8 mouse cellular contexts compared by ENCODE assay signal in the genomic region with DNA sequence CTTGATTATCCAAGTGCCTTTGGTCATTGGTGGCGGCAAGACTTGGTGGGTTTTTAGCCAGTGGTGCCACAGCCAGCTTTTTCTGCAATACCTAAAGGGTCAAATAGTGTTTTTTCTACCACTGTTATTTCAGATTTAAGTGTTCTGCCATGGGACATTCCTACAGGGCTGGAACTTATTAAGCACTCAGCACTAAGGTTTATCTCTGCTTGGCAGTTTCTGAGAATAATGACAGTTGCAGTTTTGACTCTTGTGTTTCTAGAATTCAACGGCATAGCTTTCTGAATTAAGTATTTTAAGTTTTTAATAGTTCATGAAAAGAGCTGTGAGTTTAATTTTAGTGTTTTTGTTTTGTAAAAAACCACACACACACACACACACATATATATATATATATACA. TPM values are rescaled to one million over a fixed set of nuclear protein-coding genes. Genes with fewer than 3 reads are reported as not detected.
DNase-seq lines count a peak whose midpoint lies in the region; ATAC-seq lines count a peak whose summit lies in the region.

No protein-coding gene starts in this region.

- no peaks in the 10 kb centered on the region for H3K9me3 ChIP-seq in lung, embryonic 15.5 days
- H3K9me3 ChIP-seq in forebrain, embryonic 10.5 days: no peaks in the 10 kb centered on the region
- no peaks in the 10 kb centered on the region for H3K9me3 ChIP-seq in limb, embryonic 11.5 days (ENCODE audit: control insufficient read depth, low read length)
- no peaks in the 10 kb centered on the region for H3K9me3 ChIP-seq in neural tube, embryonic 14.5 days (ENCODE audit: control insufficient read depth, low read length)

- H3K4me1 ChIP-seq in lung, embryonic 15.5 days: peaks cover 22% of the 10 kb centered on the region
- peaks cover 19% of the 10 kb centered on the region for H3K4me1 ChIP-seq in forebrain, embryonic 10.5 days
- H3K4me1 ChIP-seq in limb, embryonic 11.5 days (ENCODE audit: control insufficient read depth, insufficient read depth, low read length): no peaks in the 10 kb centered on the region
- H3K4me1 ChIP-seq in neural tube, embryonic 14.5 days (ENCODE audit: control insufficient read depth, insufficient read depth, low read length): peaks cover 16% of the 10 kb centered on the region

- H3K9ac ChIP-seq in lung, embryonic 15.5 days: no peak overlapping the region
- H3K9ac ChIP-seq in limb, embryonic 11.5 days (ENCODE audit: low read length): no peak overlapping the region
- no peak overlapping the region for H3K9ac ChIP-seq in neural tube, embryonic 14.5 days (replicated peaks; ENCODE audit: low read depth, low read length)

- no peak for ATAC-seq in lung, embryonic 15.5 days (ENCODE audit: borderline replicate concordance, extremely low read depth, low FRiP score, low TSS enrichment)
- ATAC-seq in limb, embryonic 11.5 days (ENCODE audit: insufficient number of reproducible peaks, low FRiP score, low TSS enrichment, low read depth): no peak
- no peak for ATAC-seq in neural tube, embryonic 14.5 days (ENCODE audit: low read depth)

- no peaks in the 10 kb centered on the region for H3K36me3 ChIP-seq in lung, embryonic 15.5 days
- peaks cover 4% of the 10 kb centered on the region for H3K36me3 ChIP-seq in forebrain, embryonic 10.5 days (replicated peaks)
- H3K36me3 ChIP-seq in limb, embryonic 11.5 days (ENCODE audit: control insufficient read depth, insufficient read depth, low read length): no peaks in the 10 kb centered on the region
- no peaks in the 10 kb centered on the region for H3K36me3 ChIP-seq in neural tube, embryonic 14.5 days (ENCODE audit: control insufficient read depth, insufficient read depth, low read length)

- peak overlapping the region; percentile 20 for H3K4me3 ChIP-seq in lung, embryonic 15.5 days
- H3K4me3 ChIP-seq in forebrain, embryonic 10.5 days: peak overlapping the region; percentile 82
- H3K4me3 ChIP-seq in limb, embryonic 11.5 days (ENCODE audit: low read depth, low read length): no peak overlapping the region
- H3K4me3 ChIP-seq in neural tube, embryonic 14.5 days (ENCODE audit: low read depth, low read length): peak overlapping the region; percentile 91

- no peak for DNase-seq in lung, postnatal 10 days
- no peak for DNase-seq in forebrain, embryonic 10.5 days (ENCODE audit: extremely low spot score, low spot score)
- no peak for DNase-seq in limb, embryonic 11.5 days (ENCODE audit: low spot score)
- no peak for DNase-seq in right cerebral cortex, postnatal 10 days (ENCODE audit: low spot score in 2 of 2)
- DNase-seq in urinary bladder, adult 18-20 months (ENCODE audit: low spot score in 2 of 2): no peak
- DNase-seq in left cerebral cortex, adult 18-20 months (ENCODE audit: low spot score in 2 of 2): no peak

- peak overlapping the region; percentile 80 for H3K4me2 ChIP-seq in lung, embryonic 15.5 days
- peak overlapping the region; percentile 26; the same call in 1 of the 2 replicates for H3K4me2 ChIP-seq in limb, embryonic 11.5 days (ENCODE audit: low read depth, severe bottlenecking)
- peak overlapping the region; percentile 85 for H3K4me2 ChIP-seq in neural tube, embryonic 14.5 days (ENCODE audit: low read depth, low read length)

- H3K27ac ChIP-seq in lung, embryonic 15.5 days: no peak overlapping the region
- no peak overlapping the region for H3K27ac ChIP-seq in forebrain, embryonic 10.5 days
- H3K27ac ChIP-seq in limb, embryonic 11.5 days (replicated peaks; ENCODE audit: low read depth, low read length): no peak overlapping the region
- H3K27ac ChIP-seq in neural tube, embryonic 14.5 days (ENCODE audit: low read depth, low read length): no peak overlapping the region

- WGBS in lung, embryonic 15.5 days: 89% methylated on average over 2 of the region's 2 CpGs
- WGBS in forebrain, embryonic 10.5 days: 94% methylated on average over 2 of the region's 2 CpGs
- 89% methylated on average over 2 of the region's 2 CpGs for WGBS in limb, embryonic 11.5 days
- 90% methylated on average over 2 of the region's 2 CpGs for WGBS in neural tube, embryonic 14.5 days

- H3K27me3 ChIP-seq in lung, embryonic 15.5 days: no peaks in the 10 kb centered on the region
- H3K27me3 ChIP-seq in forebrain, embryonic 10.5 days (ENCODE audit: poor library complexity, severe bottlenecking): no peaks in the 10 kb centered on the region
- no peaks in the 10 kb centered on the region for H3K27me3 ChIP-seq in limb, embryonic 11.5 days (ENCODE audit: control insufficient read depth, insufficient read depth, low read length)
- no peaks in the 10 kb centered on the region for H3K27me3 ChIP-seq in neural tube, embryonic 14.5 days (ENCODE audit: control insufficient read depth, insufficient read depth, low read length)

RNA-seq across cellular contexts. Expression of gene Ccdc71l, which starts 2.5 kb away (rescaled TPM):
- polyA plus RNA-seq in lung, embryonic 15.5 days (2015; fragmentation: Nextera tagmentation; extraction: Ambion mirVana): 2.9 and 3.4 TPM in 2 replicates
- 1.5 and 1.9 TPM in 2 replicates for polyA plus RNA-seq in forebrain, embryonic 10.5 days (2016; fragmentation: Nextera tagmentation; extraction: Ambion mirVana)
- 5.5 and 5.6 TPM in 2 replicates for polyA plus RNA-seq in limb, embryonic 11.5 days (2014; fragmentation: Nextera tagmentation; extraction: Ambion mirVana)
- 7.2 TPM in 2 replicates for polyA plus RNA-seq in neural tube, embryonic 14.5 days (2014; fragmentation: Nextera tagmentation; extraction: Ambion mirVana)
- 10 to 100 TPM; 13.6 to 14.2 TPM for total RNA-seq in left cerebral cortex, adult 18-20 months (2021)

Comparison
In these comparisons a context has a peak if more than half of its experiments do, and no peak if none do; other contexts are left out.
1. H3K4me2 ChIP-seq: peak in every context shown above with its lines; median percentile 85 in neural tube, embryonic 14.5 days; 80 in lung, embryonic 15.5 days; 26 in limb, embryonic 11.5 days.